Mouse (Mus musculus) heart, embryonic 14.5 days (tissue): ENCODE data around the gene Prnp. TPM values are rescaled to one million over a fixed set of nuclear protein-coding genes. Genes with fewer than 3 reads are reported as not detected.

ENCODE experiments used
- ATAC-seq: fragments of 200-750 bp; cut with Nextera tagmentation; 2 replicates; pipeline ENCODE4 v1.8.0; 2017; ENCODE audit warnings: low read depth, moderate TSS enrichment; ENCODE audit not compliant: insufficient number of reproducible peaks, insufficient read depth, low FRiP score
- H3K27ac ChIP-seq, 2 experiments: fragments of 200-500 bp in 1 of 2; fragments of 300-500 bp in 1 of 2; sonication (generic) in 1 of 2; replicated peaks in 1 of 2; 2 replicates each; pipeline ENCODE4 v1.5.1; 2012 to 2014; ENCODE audit warnings: low read depth in 2 of 2, low read length in 2 of 2, control low read depth in 1 of 2, mild to moderate bottlenecking in 1 of 2, mixed read lengths in 1 of 2; ENCODE audit not compliant: control insufficient read depth in 1 of 2, insufficient read depth in 1 of 2
- H3K27me3 ChIP-seq: fragments of 300-500 bp; sonication (generic); 2 replicates; pipeline ENCODE4 v1.6.1; 2014; ENCODE audit warnings: mild to moderate bottlenecking, low read length, control low read depth; ENCODE audit not compliant: control insufficient read depth, insufficient read depth
- H3K36me3 ChIP-seq: fragments of 300-500 bp; sonication (generic); 2 replicates; pipeline ENCODE4 v1.6.1; 2014; ENCODE audit warnings: mild to moderate bottlenecking, control low read depth, low read length, mixed read lengths; ENCODE audit not compliant: control insufficient read depth, insufficient read depth
- H3K4me1 ChIP-seq, 2 experiments: fragments of 200-500 bp in 1 of 2; fragments of 300-500 bp in 1 of 2; sonication (generic) in 1 of 2; 2 replicates each; pipeline ENCODE4 v1.6.1; 2012 to 2014; ENCODE audit warnings: low read length in 2 of 2, control low read depth in 1 of 2, mixed read lengths in 1 of 2; ENCODE audit not compliant: control insufficient read depth in 2 of 2, insufficient read depth in 2 of 2
- H3K4me2 ChIP-seq: fragments of 300-500 bp; sonication (generic); 2 replicates; pipeline ENCODE4 v1.6.1; 2014; ENCODE audit warnings: mild to moderate bottlenecking, low read length
- H3K4me3 ChIP-seq, 2 experiments: fragments of 200-500 bp in 1 of 2; fragments of 300-500 bp in 1 of 2; sonication (generic) in 1 of 2; 2 replicates each; pipeline ENCODE4 v1.5.1; 2012 to 2014; ENCODE audit warnings: low read length in 2 of 2, mild to moderate bottlenecking in 2 of 2, control low read depth in 1 of 2, low read depth in 1 of 2, moderate library complexity in 1 of 2; ENCODE audit not compliant: control insufficient read depth in 1 of 2, insufficient read depth in 1 of 2
- H3K9ac ChIP-seq: fragments of 300-500 bp; sonication (generic); 2 replicates; pipeline ENCODE4 v1.6.1; 2014; ENCODE audit warnings: mild to moderate bottlenecking, low read length
- H3K9me3 ChIP-seq: fragments of 300-500 bp; sonication (generic); 2 replicates; pipeline ENCODE4 v1.6.1; 2016; ENCODE audit warnings: low read length, control low read depth; ENCODE audit not compliant: control insufficient read depth
- WGBS: fragments of 180-500 bp; shearing (Covaris S2); extraction: QIAGEN DNeasy Blood & Tissue Kit; methylation state at CpG from one replicate; pipeline ENCODE4 v1.1.7; 2014; 5-methylcytosine and 5-hydroxymethylcytosine counted together
- polyA plus RNA-seq: library from polyadenylated mRNA; unstranded; fragments of >200 nt; fragmentation: Nextera tagmentation; extraction: Ambion mirVana; gene quantifications from 2 replicates; pipeline ENCODE4 v1.2.1, GENCODE M21; 2014

Gene Prnp
- polyA plus RNA-seq, 1 experiment from 2014 or later, result 75.7 TPM

DNA sequence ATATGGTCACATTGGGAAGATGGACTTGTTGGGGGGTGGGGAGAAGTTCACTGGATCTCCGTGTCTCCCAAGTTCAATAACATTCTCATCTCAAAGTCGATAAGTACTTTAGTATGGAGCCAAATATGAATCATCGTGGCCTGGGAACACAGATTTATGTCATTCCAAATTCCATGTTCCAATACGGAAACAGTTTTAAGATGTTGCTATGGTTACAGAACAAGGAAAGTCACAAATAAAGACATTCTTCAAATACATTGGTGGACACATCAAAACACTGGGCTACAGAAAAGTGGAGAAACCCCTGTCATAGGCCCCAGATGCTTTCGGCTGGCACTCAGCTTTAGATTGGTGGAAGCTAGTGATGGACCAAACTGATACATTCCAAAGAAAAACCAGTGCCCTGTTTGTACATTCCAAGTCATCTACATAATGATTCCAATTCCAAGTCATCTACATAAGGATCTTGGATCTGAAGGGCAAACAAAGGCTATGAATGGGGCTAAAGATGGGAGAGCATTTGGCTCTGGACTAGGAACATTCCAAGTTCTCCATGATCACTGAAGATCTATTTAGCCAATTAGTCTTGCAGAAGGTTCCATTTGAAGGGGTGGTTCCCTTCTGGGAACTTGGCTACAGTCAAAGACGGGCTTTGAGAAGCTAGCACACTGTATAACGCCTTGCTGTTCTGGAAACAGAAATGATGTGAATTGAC is 33.0 kb upstream of the Prnp start:
- ATAC-seq, result no peak
- Histone ChIP-seq H3K4me3 (no peak overlapping the region), H3K36me3 (no peaks in the 10 kb centered on the region), H3K9me3 (no peaks in the 10 kb centered on the region), H3K27ac (no peak overlapping the region), H3K9ac (no peak overlapping the region), H3K4me2 (no peak overlapping the region), H3K27me3 (no peaks in the 10 kb centered on the region), H3K4me1 (no peaks in the 10 kb centered on the region)
- 80% methylated on average over 7 of the region's 7 CpGs for WGBS

DNA sequence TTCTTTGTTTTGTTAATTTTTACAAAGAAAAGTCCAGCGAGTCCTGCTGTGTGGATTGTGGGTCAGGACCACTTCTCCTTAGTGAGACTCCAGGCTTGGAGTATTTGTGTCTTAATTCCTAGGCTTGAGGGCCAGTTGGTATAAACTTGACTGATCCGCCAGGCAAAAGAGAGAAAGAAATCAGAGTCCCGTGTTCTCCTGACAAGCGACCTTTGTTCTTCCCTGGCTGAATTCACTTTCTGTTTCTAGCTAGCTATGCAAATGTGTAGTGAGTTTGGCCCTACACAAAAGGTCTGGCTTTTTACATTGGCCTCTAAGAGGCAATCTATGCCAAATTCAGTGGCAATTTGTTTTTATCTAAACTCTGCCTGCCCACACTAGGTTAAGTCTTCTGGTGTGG is 28.0 kb upstream of the Prnp start:
- no peak overlapping the region for H3K9ac ChIP-seq
- no peak overlapping the region for H3K4me3 ChIP-seq
- no peaks in the 10 kb centered on the region for H3K36me3 ChIP-seq
- peaks cover 4 to 5% of the 10 kb centered on the region in 2 experiments; a peak in 3 of 4 replicates for H3K4me1 ChIP-seq
- H3K27me3 ChIP-seq, result no peaks in the 10 kb centered on the region
- H3K27ac ChIP-seq, result no peak overlapping the region
- no peak for ATAC-seq
- 64% methylated on average over 4 of the region's 4 CpGs for WGBS
- H3K4me2 ChIP-seq, result no peak overlapping the region
- H3K9me3 ChIP-seq, result no peaks in the 10 kb centered on the region

DNA sequence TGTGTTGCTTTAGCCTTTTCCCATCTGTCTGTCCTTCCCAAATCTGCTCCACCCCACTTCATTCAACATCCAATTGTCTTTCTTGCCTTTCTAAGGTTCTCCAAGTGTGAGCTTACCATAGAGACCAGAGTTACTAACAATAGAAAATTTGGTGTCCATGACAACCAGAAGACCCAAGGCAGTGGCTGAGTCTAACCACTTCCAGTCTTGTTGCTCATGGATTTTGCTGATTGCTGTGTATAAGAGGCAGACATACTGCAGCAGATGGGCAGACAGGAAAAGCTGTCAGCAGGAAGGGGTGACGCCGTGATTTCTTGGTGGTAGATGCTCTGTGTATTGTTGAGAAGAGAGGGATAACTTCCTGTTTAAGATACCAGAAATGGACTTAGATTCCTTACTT is 26.6 kb upstream of the Prnp start:
- Histone ChIP-seq H3K9ac (no peak overlapping the region), H3K4me2 (no peak overlapping the region), H3K36me3 (no peaks in the 10 kb centered on the region), H3K27me3 (no peaks in the 10 kb centered on the region), H3K4me1 (peaks cover 4 to 5% of the 10 kb centered on the region in 2 experiments; a peak in 3 of 4 replicates), H3K9me3 (no peaks in the 10 kb centered on the region), H3K27ac (no peak overlapping the region), H3K4me3 (no peak overlapping the region)
- ATAC-seq, result no peak
- 41% methylated on average over 2 of the region's 2 CpGs for WGBS

DNA sequence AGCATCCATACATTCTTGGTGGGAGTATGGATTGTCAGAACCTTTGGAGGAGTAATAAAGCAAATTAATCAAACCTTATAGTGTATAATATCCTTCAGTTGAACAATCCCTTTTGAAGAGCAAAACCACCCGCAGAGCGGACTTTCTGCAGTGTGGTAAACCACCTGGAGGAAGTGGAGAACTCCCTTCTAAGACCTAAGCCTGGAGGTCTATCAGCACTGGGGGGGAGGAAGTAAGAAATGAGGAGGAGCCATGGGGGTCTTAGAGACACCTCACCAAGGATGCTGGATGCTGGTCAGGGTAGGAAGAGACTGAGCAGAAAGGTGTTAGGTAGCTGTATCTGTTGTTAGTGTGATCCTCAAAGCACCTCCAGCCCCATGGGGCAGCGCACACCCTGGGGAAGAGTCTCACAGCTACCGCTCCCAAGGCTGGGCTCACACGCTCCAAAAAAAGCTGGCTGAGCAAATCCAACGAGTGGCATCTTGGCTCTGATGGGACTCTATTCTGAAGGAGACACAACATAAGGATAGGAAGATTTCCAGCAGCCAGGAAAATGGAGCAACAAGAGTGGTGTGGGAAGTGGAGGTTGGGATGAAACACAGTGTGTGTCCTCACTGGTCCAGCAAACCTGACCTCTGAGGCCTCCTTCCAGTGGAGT is 23.1 kb upstream of the Prnp start:
- 80% methylated on average over 6 of the region's 6 CpGs for WGBS
- Histone ChIP-seq H3K4me3 (no peak overlapping the region), H3K9me3 (no peaks in the 10 kb centered on the region), H3K36me3 (no peaks in the 10 kb centered on the region), H3K4me2 (no peak overlapping the region), H3K4me1 (peaks cover 11 to 15% of the 10 kb centered on the region in 2 experiments), H3K27ac (no peak overlapping the region), H3K27me3 (no peaks in the 10 kb centered on the region), H3K9ac (no peak overlapping the region)
- no peak for ATAC-seq

DNA sequence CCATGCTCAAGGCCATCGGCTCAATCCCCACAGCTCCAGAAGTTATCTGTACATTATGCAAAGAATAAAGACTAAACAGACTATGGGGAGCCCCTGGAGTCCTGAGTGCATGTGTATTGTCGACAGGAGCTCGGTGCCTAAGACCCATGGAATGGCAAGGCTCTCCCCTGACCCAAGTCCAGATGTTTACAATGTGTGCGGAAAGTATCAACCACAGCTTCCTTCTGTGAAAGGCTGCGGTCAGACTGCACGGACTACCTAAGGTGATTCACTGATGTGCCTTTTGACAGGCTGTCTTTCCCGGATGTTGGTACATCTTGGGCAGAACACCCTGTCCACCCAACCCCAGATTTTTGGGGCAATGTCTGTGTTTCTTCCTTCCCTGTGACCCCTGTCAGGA is 21.5 kb upstream of the Prnp start:
- Histone ChIP-seq H3K4me2 (no peak overlapping the region), H3K9ac (no peak overlapping the region), H3K27me3 (no peaks in the 10 kb centered on the region), H3K36me3 (no peaks in the 10 kb centered on the region), H3K4me1 (peaks cover 14 to 19% of the 10 kb centered on the region in 2 experiments), H3K27ac (no peak overlapping the region), H3K4me3 (no peak overlapping the region), H3K9me3 (no peaks in the 10 kb centered on the region)
- ATAC-seq, result no peak
- 75% methylated on average over 7 of the region's 7 CpGs for WGBS

DNA sequence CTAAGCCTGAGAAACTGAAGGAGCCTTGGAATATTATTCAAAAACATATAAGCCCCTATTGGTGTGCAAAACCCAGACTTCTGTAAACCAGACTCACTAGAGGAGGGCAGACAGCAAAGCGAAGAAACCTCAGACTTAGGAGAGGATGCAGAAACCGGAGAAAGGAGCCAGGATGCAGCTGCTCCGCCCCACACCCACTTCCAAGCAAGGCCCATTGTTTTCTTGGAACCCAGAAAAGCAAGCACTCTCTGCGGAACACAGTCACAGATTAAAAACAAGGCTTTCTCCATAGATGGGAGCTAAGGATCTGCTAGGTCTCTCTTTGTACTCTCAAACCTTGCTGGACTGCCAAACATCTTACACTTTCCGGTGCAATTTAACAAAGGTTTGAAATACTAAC is 17.2 kb upstream of the Prnp start:
- no peak overlapping the region for H3K4me2 ChIP-seq
- H3K9me3 ChIP-seq, result no peaks in the 10 kb centered on the region
- peaks cover 11 to 16% of the 10 kb centered on the region in 2 experiments for H3K4me1 ChIP-seq
- H3K36me3 ChIP-seq, result no peaks in the 10 kb centered on the region
- H3K27ac ChIP-seq, result 0 out of 4 replicates have a peak overlapping the region, but pooled peaks of 1 of the 2 experiments have one; percentile 1
- 59% methylated on average over 5 of the region's 5 CpGs for WGBS
- H3K27me3 ChIP-seq, result no peaks in the 10 kb centered on the region
- H3K4me3 ChIP-seq, result no peak overlapping the region
- no peak overlapping the region for H3K9ac ChIP-seq
- no peak for ATAC-seq

DNA sequence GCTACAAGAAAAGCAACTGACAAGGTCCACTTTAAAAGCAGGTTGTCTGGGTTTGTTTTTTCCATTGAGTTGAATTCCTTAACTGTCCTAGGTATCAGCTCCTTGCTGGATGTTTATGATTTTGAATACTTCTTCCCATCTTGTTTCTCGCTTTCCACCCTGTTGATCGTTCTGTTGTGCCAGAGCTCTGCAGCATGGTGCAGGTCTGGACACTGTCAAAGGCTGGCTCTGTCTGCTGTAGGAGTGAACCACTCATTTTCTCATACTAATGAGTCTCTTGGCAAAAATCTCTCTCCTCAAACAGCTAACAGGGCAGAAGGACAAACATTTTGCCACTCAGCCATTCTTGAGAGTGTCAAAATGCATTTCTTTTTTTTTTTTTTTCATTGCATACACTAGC is 14.6 kb upstream of the Prnp start:
- Histone ChIP-seq H3K4me2 (no peak overlapping the region), H3K27ac (no peak overlapping the region), H3K9me3 (no peaks in the 10 kb centered on the region), H3K9ac (no peak overlapping the region), H3K4me1 (peaks cover 8% of the 10 kb centered on the region in 2 experiments), H3K36me3 (no peaks in the 10 kb centered on the region), H3K4me3 (no peak overlapping the region), H3K27me3 (no peaks in the 10 kb centered on the region)
- WGBS, result 39% methylated on average over 2 of the region's 2 CpGs
- ATAC-seq, result no peak
